Mouse (Mus musculus) cerebellum, adult 18-20 months (tissue): ENCODE data around the gene Manbal.

Experiments used
- DNase-seq, 2 experiments: peaks; one replicate each; pipeline ENCODE4 v3.0.0; 2021

Gene Manbal

DNA sequence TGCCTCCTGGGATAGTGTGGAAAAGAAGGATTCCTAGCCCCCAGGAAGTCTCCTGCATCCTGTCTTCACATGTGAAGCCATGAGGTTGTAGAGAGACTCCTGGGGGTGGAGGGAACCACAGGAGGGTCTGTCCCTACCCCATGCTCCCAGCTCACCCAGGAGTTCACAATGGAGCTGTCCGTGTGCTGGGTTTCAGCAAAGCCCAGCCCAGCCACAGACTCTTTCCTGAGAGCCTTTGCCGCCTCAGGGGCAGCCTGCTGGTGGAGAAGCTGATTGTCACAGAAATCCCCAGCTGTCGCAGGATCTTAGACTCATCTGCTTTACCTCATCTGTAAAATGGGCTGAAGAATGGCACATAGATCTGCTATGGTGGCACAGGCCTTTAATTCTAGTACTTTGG is 69.7 kb downstream of the Manbal start:
- no peak for DNase-seq

DNA sequence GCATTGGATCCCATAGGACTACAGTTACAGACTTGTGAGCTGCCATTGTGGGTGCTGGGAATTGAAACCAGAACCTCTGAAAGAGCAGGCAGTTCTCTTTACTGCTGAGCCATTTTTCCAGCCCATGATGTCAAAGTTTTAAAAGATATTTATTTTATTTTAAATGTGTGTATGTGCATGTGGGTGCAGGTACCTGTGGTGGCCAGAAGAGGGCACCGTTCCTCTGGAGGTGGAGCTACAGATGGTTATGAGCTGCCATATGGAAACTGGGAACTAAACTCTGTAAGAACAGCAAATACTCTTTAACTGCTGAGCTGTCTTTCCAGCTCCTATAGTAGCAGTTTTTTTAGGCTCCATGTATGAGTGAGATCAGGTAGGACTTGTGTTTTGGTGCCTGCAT is 74.0 kb downstream of the Manbal start:
- DNase-seq, result no peak
